Mouse (Mus musculus) B cell, adult 2 months (primary cell): Measurements from ENCODE around the gene Snx29.

Experiments
- DNase-seq, 2 experiments: peaks; one replicate each; pipeline ENCODE4 v3.0.0; 2022

The Snx29 gene

GRCm38 (mm10) chr16:11801960-11802539, 479.3 kb downstream of the Snx29 start:
- no peak for DNase-seq
